ENCODE assay signal across 18 mouse cellular contexts in the genomic region with DNA sequence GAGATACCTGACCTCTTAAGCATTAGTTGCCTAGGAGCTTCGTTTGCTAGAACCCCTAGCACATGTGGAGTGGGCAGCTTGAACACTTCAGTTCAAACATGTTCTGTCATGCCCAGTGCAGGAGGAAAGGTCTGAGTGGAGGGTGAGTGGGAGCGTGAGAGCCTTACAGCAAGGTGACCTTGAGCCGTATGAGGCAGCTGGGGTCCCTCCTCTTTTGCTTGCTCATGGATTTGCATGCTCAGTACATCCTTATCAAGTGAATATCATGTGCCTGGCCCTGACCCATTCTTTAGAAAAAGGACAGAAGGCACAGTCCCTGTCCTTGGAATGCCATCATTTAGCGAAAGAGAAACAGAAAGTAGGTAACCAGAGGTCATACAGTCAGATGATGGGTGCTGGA.
DNase-seq lines count a peak whose midpoint lies in the region; ATAC-seq and TF ChIP-seq lines count a peak whose summit lies in the region.
"Had no signal": no experiment of that assay in that cellular context is flagged by ENCODE, and none has a peak within 500 bp of the region (broad histone marks: within the 10 kb centered on the region; RNA-seq: fewer than 3 reads in every experiment).

No protein-coding gene starts in this region.

- 73% methylated on average over 4 of the region's 4 CpGs for WGBS in lung, postnatal 0 days

- TF ChIP-seq CTCF in lung, postnatal 0 days (IDR thresholded peaks at IDR 0.05): no peak
- TF ChIP-seq CTCF in testis, adult 2 months (IDR thresholded peaks at IDR 0.05; ENCODE audit: control insufficient read depth, insufficient read depth, insufficient replicate concordance, low read depth, low read length): no peak

- TF ChIP-seq POLR2A in testis, adult 2 months (IDR thresholded peaks at IDR 0.05; ENCODE audit: control insufficient read depth, low read depth, low read length): no peak

- no peak overlapping the region for H3K4me3 ChIP-seq in lung, postnatal 0 days (ENCODE audit: low read depth, low read length)
- no peak overlapping the region for H3K4me3 ChIP-seq in testis, adult 2 months (ENCODE audit: control insufficient read depth, low read depth, low read length)
- H3K4me3 ChIP-seq: embryonic facial prominence, embryonic 12.5 days; erythroblast, embryonic 14.5 days; forebrain, embryonic 13.5 days had no signal

- no peak for TF ChIP-seq EP300 in lung, postnatal 0 days (IDR thresholded peaks at IDR 0.05)

- peak; percentile 24; the same call in 1 of the 2 replicates for ATAC-seq in lung, postnatal 0 days
- ATAC-seq: forebrain, embryonic 13.5 days had no signal

- peaks cover 19% of the 10 kb centered on the region; the same call in 1 of the 2 replicates for H3K4me1 ChIP-seq in lung, postnatal 0 days (ENCODE audit: insufficient read depth, low read depth, low read length)
- H3K4me1 ChIP-seq in testis, adult 2 months (ENCODE audit: control insufficient read depth, insufficient read depth, low read length): no peaks in the 10 kb centered on the region; the same call in 1 of the 2 replicates

- H3K36me3 ChIP-seq in lung, postnatal 0 days (ENCODE audit: insufficient read depth, low read length): no peaks in the 10 kb centered on the region
- H3K36me3 ChIP-seq in testis, adult 2 months (ENCODE audit: control insufficient read depth, insufficient read depth, low read length): no peaks in the 10 kb centered on the region
- H3K36me3 ChIP-seq: embryonic facial prominence, embryonic 12.5 days had no signal

- H3K27ac ChIP-seq in lung, postnatal 0 days (ENCODE audit: low read length): no peak overlapping the region
- H3K27ac ChIP-seq in testis, adult 2 months (ENCODE audit: control insufficient read depth, insufficient read depth, low read depth, low read length): peak overlapping the region; percentile 61; the same call in 1 of the 2 replicates
- H3K27ac ChIP-seq: embryonic facial prominence, embryonic 12.5 days; forebrain, embryonic 13.5 days; liver, embryonic 14.5 days had no signal

- no peaks in the 10 kb centered on the region for H3K9me3 ChIP-seq in lung, postnatal 0 days (ENCODE audit: low read length)
- H3K9me3 ChIP-seq: embryonic facial prominence, embryonic 12.5 days; forebrain, embryonic 13.5 days had no signal

- no peak overlapping the region for H3K9ac ChIP-seq in lung, postnatal 0 days (replicated peaks; ENCODE audit: low read depth)
- H3K9ac ChIP-seq: embryonic facial prominence, embryonic 12.5 days; forebrain, embryonic 13.5 days; liver, embryonic 14.5 days had no signal

- no peak overlapping the region for H3K4me2 ChIP-seq in lung, postnatal 0 days (replicated peaks; ENCODE audit: low read depth, low read length)
- H3K4me2 ChIP-seq: embryonic facial prominence, embryonic 12.5 days; forebrain, embryonic 13.5 days had no signal

- H3K27me3 ChIP-seq in lung, postnatal 0 days (replicated peaks; ENCODE audit: insufficient read depth, low read length): no peaks in the 10 kb centered on the region
- no peaks in the 10 kb centered on the region for H3K27me3 ChIP-seq in testis, adult 2 months (ENCODE audit: control insufficient read depth, insufficient read depth, low read length)
- H3K27me3 ChIP-seq: embryonic facial prominence, embryonic 12.5 days had no signal

- DNase-seq in adrenal gland, adult 8-10 months: peak; percentile 27
- no peak for DNase-seq in adrenal gland, postnatal 4 days (ENCODE audit: low spot score in 2 of 2)
- no peak for DNase-seq in lung, postnatal 0 days (ENCODE audit: low spot score)
- no peak for DNase-seq in lung, postnatal 14 days
- DNase-seq in ES-CJ7 (ENCODE audit: low read depth, low spot score): peak; percentile 48
- no peak for DNase-seq in kidney, adult 8-10 months
- DNase-seq in layer of hippocampus, postnatal 25 days (ENCODE audit: extremely low spot score in 1 of 2, low spot score in 1 of 2): no peak
- DNase-seq: cerebellum, adult 9-11 months; heart, adult 18-20 months; kidney, adult 9 months; kidney, postnatal 36 days; retina, postnatal 1 day; thymus, adult 18-20 months had no signal

Comparison
In these comparisons a context has a peak if more than half of its experiments do, and no peak if none do; other contexts are left out.
1. DNase-seq: peak in adrenal gland, adult 8-10 months (single experiment) and ES-CJ7 (single experiment); none in adrenal gland, postnatal 4 days (0 of 2), lung, postnatal 0 days (single experiment), lung, postnatal 14 days (single experiment), kidney, adult 8-10 months (0 of 2) and layer of hippocampus, postnatal 25 days (0 of 2).